Comparison of ENCODE assay signal across 20 mouse cellular contexts in the genomic region with DNA sequence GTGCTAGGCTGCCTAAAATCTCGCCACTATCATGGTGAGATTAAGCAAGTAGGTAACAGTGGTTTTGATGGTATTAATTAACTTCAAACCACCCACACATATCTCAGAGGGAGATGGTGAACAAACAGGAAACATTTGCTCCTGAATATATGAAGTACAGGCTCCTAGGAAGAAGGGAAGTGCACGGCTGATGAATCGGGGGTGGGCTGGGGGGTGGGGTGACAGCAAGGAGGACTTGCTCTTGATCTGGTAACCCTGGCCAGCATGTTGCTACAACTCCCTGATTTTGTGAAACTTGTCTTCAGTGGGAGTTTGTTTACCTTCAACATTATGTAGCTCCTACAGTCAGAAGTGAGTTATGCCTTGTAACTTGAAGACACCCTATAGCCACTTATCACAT.
"Had no signal": no experiment of that assay in that cellular context is flagged by ENCODE, and none has a peak within 500 bp of the region (broad histone marks: within the 10 kb centered on the region; RNA-seq: fewer than 3 reads in every experiment).

No protein-coding gene starts in this region.

- H3K27ac ChIP-seq: lung, embryonic 15.5 days; midbrain, embryonic 10.5 days; midbrain, embryonic 12.5 days; neural tube, embryonic 13.5 days; neural tube, embryonic 15.5 days had no signal

- ATAC-seq: liver, postnatal 0 days; lung, postnatal 0 days; midbrain, embryonic 16.5 days had no signal

- H3K4me1 ChIP-seq: lung, embryonic 15.5 days; midbrain, embryonic 10.5 days; midbrain, embryonic 12.5 days; neural tube, embryonic 13.5 days; neural tube, embryonic 15.5 days had no signal

- H3K9ac ChIP-seq: liver, postnatal 0 days; lung, embryonic 15.5 days; midbrain, embryonic 12.5 days; neural tube, embryonic 13.5 days; neural tube, embryonic 15.5 days had no signal

- H3K27me3 ChIP-seq: lung, embryonic 15.5 days; midbrain, embryonic 12.5 days; neural tube, embryonic 13.5 days; neural tube, embryonic 15.5 days had no signal

- H3K4me2 ChIP-seq: lung, embryonic 15.5 days; midbrain, embryonic 12.5 days; neural tube, embryonic 13.5 days; neural tube, embryonic 15.5 days had no signal

- H3K4me3 ChIP-seq: lung, embryonic 15.5 days; midbrain, embryonic 10.5 days; midbrain, embryonic 12.5 days; myocyte; neural tube, embryonic 13.5 days; neural tube, embryonic 15.5 days had no signal

- H3K36me3 ChIP-seq: lung, embryonic 15.5 days; midbrain, embryonic 10.5 days; midbrain, embryonic 12.5 days; neural tube, embryonic 13.5 days; neural tube, embryonic 15.5 days had no signal

- DNase-seq: liver, postnatal 0 days; lung, adult 2 months; lung, postnatal 4 days; midbrain, embryonic 14.5 days; retina, postnatal 1 day; right cerebral cortex, adult 18-20 months; right cerebral cortex, postnatal 25 days; right cerebral cortex, postnatal 4 days; spleen, adult 18-20 months; thymus, adult 2 months; thymus, postnatal 25 days; thymus, postnatal 4 days had no signal

- H3K9me3 ChIP-seq: lung, embryonic 15.5 days; midbrain, embryonic 10.5 days; midbrain, embryonic 12.5 days; neural tube, embryonic 13.5 days; neural tube, embryonic 15.5 days had no signal
